ENCODE assay signal across 1 mouse cellular context in genomic region chr14:75186858-75187415, GRCm38 (mm10).
TF ChIP-seq lines count a peak whose summit lies in the region.

No protein-coding gene starts in this region.

TF ChIP-seq in MEL, 35 proteins besides CTCF, POLR2A, EP300 and RAD21:
- TF ChIP-seq TBP (IDR thresholded peaks at IDR 0.05; ENCODE audit: low read depth, low read length) (no peak), CHD1 (IDR thresholded peaks at IDR 0.05; ENCODE audit: low read depth, low read length) (no peak), ELF1 (IDR thresholded peaks at IDR 0.05; ENCODE audit: low read depth, low read length) (no peak), CHD2 (IDR thresholded peaks at IDR 0.05; ENCODE audit: low read length) (no peak), UBTF (IDR thresholded peaks at IDR 0.05; ENCODE audit: borderline replicate concordance, insufficient read depth, low read depth, low read length) (no peak), TAL1 (IDR thresholded peaks at IDR 0.05; ENCODE audit: low read length) (no peak), MAX (IDR thresholded peaks at IDR 0.05; ENCODE audit: low read length) (no peak), MAZ (IDR thresholded peaks at IDR 0.05; ENCODE audit: low read depth, low read length) (no peak), RCOR1 (IDR thresholded peaks at IDR 0.05; ENCODE audit: low read depth, low read length) (no peak), POLR2AphosphoS2 (IDR thresholded peaks at IDR 0.05; ENCODE audit: low read length) (no peak), KAT2A (conservative IDR thresholded peaks at IDR 0.05; ENCODE audit: low read depth, low read length) (no peak), JUND (IDR thresholded peaks at IDR 0.05; ENCODE audit: low read depth, low read length) (no peak), SIN3A (IDR thresholded peaks at IDR 0.05; ENCODE audit: low read length) (no peak), USF2 (IDR thresholded peaks at IDR 0.05; ENCODE audit: borderline replicate concordance in 1 of 2, insufficient read depth in 1 of 2, low read depth in 1 of 2, low read length in 2 of 2) (no peak), ZC3H11A (IDR thresholded peaks at IDR 0.05; ENCODE audit: low read depth, low read length) (no peak), HCFC1 (IDR thresholded peaks at IDR 0.05; ENCODE audit: low read depth, low read length) (no peak)
